Mouse (Mus musculus) liver, embryonic 14.5 days (tissue): ENCODE measurements at regions not wholly inside any gene's neighbourhood (a gene's known extent, or its start where the extent isn't known, plus 50 kb on each side); places are given as distances from the start of the nearest gene placed in this dataset.

Experiments
- CTCF ChIP-seq: IDR thresholded peaks from 2 replicates; pipeline ENCODE4 v1.5.1; 2016; ENCODE audit warnings: antibody characterized with exemption, low read depth, control low read depth
- EP300 ChIP-seq: IDR thresholded peaks from 2 replicates; pipeline ENCODE4 v1.6.1; 2016; ENCODE audit warnings: antibody characterized with exemption, low read depth

DNA sequence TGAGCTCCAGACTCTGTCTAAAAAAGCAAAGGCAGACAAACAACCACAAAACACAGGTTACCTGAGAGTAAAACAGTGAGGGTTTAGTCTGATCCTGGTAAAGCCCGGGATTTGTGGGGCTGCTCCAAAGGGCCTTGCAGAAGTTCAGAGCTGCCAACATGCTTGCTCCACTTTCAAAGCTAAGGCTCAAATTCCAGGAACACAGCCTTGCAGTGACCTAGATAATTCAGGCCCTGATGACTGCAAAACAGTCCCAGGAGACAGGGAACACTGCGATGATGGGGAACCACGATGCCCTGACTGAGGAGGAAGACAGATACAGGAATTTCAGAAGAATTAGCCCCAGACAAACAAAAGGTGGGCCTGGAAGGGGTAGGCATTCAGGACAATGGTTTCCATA is 250.0 kb downstream of the Cdh26 start:
- TF ChIP-seq CTCF (no peak), EP300 (no peak)
